Mouse (Mus musculus) cerebellum, postnatal 10 days (tissue): ENCODE results near the gene Olfr1250.
"Not testable (repeated sequence)": the region's sequence is repeated elsewhere in the genome, so short reads cannot be mapped to it uniquely, and the experiment has no call there.

Experiments used
- DNase-seq, 2 experiments: peaks; one replicate each; pipeline ENCODE4 v3.0.0; 2021; ENCODE audit warnings: mixed read lengths in 2 of 2

Olfr1250 gene

GRCm38 (mm10) chr2:89661367-89661766, at the start of gene Olfr1250:
Gene Olfr1250 (minus strand): TSS chr2:89661467.
- DNase-seq = no peak

GRCm38 (mm10) chr2:89691980-89692379, 30.7 kb upstream of the Olfr1250 start:
- peak in 1 of 2 experiments; percentile 2 for DNase-seq

- DNase-seq = no peak
Observed at GRCm38 (mm10) chr2:89671836-89672235, 10.6 kb upstream of the Olfr1250 start, which contains the start of gene Olfr1251. Gene Olfr1251 (minus strand): TSS chr2:89671936.

- no peak for DNase-seq
Observed at GRCm38 (mm10) chr2:89634883-89635282, 26.4 kb downstream of the Olfr1250 start, which contains the start of gene Olfr1249. Gene Olfr1249 (minus strand): TSS chr2:89634983.

- DNase-seq = not testable (repeated sequence)
Observed at GRCm38 (mm10) chr2:89618145-89618544, 43.1 kb downstream of the Olfr1250 start, which contains the start of gene Olfr1248. Gene Olfr1248 (minus strand): TSS chr2:89618245.

GRCm38 (mm10) chr2:89614030-89614429, 47.2 kb downstream of the Olfr1250 start, which contains the start of gene Olfr1247:
Gene Olfr1247 (minus strand): TSS chr2:89614130.
- no peak for DNase-seq
